Mouse (Mus musculus) erythroid progenitor cell, adult 5-6 weeks (primary cell): ENCODE results near the gene Eef1akmt2. TPM values are rescaled to one million over a fixed set of nuclear protein-coding genes. Genes with fewer than 3 reads are reported as not detected.

Source experiments
- ATAC-seq: replicated peaks from 2 replicates; pipeline ENCODE4 v1.8.0; 2016; ENCODE audit warnings: moderate number of reproducible peaks, mild to moderate bottlenecking, moderate TSS enrichment, inconsistent platforms; ENCODE audit not compliant: poor library complexity, low FRiP score, severe bottlenecking
- total RNA-seq, 2 experiments: library from RNA; stranded (forward) in 1 of 2; stranded (reverse) in 1 of 2; fragments of 150-400 nt in 1 of 2; fragments of 186-747, 209-891 nt in 1 of 2; gene quantifications; 2 replicates each; pipeline versions ENCODE4 v1.2.3 to v1.2.4; 2015 to 2017; ENCODE audit warnings: low replicate concordance in 2 of 2

Eef1akmt2 gene
- total RNA-seq, 2 experiments from 2014 or later: 8.0 to 21.3 TPM

DNA sequence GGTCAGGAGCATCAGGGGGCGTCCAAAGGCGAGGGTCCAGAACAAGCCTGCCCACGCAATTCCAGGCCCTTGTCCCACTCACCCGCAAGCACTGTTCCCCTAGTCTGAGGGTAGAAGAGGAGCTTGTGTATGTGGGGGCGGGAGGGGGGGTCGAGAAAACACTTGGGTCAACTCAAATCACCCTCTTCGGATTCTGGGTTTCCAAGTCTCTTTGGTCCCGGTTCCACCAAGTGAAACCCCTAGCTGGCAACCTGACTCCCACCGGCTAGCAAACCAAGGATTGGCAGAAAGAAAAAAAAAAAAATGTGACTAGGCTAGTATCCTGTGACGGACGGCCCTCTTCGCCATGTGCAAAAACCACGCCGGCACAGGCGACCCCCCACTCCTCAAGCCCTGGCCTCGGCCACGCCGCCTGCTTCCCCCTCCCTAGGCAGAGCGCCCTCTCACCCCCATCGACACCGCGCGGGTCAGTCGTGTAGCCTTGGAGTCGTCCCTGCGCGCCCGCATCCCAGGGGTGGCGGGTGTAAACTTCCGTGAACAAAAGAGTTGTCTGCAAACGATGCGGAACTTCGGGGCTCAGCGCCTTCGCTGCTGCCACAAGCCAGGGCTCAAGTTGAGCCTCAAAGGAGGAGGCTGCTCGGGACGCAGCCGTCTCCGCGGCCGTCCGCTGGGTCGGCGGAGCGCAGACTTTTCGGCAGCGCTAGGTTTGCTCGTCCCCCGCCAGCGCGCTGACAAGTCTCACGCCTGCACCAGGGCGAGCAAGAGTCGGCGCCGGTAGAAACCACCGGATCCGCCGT is 39.7 kb downstream of the Eef1akmt2 start:
- ATAC-seq: peak; percentile 49

DNA sequence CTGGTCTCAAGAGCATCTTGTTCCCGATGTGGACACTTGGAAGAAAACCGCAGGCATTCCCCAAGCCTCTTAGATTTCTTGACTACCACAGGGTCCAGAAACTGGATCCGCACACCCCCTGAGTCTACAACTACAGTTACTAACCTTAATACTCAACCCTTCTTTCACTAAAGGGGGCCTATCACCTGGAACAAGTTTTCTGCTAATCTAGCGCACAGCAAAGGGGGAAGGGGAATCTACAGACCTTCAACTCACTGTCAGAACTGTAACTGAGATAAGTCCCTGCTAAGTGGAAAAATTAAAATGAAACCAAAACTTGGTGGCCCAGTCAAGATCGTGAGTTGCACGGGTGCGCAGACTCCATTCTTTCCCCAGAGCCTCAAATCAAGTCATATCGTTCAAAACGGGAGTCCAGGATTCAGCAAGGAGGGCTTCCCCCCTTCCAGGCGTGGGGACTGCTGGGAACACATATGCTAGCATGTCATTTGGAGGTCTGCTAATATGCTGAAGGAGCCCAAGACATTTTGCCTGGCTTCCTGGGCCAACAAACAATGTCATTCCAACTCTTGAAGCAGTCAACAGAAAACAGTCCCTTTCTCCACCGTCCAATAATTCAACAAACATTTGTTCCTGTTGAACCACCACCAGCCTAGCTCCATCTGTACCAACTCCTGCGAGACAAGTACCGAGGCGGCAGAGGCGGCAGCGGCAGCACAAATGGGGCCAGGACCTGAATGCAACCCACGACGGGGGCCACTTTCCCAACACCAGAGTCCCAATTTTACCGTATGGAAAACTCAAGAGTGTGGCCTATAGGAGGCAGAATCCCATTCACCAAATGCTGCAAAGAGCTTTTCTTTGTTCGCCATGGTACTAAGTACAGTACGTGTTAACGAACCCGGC is 40.5 kb downstream of the Eef1akmt2 start:
- peak; percentile 36 for ATAC-seq

DNA sequence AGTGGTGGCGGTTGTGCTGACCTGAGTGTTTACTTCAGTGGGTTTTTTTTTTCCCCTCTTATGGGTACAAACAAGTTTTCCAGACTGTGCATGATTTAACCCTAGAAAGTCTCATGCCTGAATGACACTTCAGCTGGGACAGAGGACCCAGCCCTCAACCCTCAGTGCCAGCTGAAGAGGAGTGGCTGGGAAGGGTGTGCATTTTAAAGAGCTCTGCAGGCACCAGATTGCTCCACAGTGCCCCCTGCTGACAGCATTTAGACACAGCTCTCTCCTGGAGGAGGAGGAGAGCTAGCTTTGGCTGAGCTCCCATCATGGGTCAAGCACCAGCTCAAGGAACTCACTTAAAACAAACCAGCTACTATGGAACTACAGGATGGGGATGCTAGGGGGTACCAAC is 41.6 kb downstream of the Eef1akmt2 start:
- ATAC-seq: peak; percentile 75

DNA sequence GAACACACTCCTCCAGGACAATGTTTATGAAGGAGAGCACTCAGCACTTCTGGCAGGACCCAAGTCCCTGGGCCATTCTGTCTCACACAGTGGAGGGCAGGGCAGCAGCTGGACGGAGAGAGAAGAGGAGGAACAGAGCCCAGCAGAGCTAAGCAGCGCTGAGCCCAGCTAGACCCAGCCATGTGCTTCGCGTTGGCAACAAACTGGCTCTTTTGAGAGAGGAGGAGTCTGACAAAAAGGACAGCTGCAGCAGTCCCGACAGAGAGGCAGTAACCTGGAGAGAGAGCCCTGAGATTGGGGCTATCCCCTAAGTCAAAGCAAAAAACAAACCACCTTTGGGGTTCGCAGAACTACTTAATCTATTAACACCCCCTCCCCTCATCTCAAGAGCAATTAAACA is 42.1 kb downstream of the Eef1akmt2 start:
- no peak for ATAC-seq

DNA sequence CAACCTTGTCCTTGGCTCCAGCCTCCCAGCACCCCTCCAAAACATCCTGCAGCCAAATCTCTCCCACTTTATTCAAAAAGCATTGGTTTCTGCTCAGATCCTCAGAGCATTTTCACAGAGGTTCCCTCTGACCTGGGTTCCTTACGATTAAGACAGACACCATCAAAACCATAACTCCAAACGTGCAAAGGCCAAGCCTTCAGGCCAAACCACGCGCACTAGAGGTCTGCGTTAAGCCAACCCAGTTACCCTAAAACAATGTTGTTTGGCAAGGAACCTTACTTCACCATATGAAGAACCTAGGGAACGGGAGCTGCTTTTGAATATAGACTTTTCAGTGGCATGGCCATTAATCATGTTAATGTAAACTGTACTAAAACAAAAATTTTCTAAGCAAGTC is 42.8 kb downstream of the Eef1akmt2 start:
- no peak for ATAC-seq

DNA sequence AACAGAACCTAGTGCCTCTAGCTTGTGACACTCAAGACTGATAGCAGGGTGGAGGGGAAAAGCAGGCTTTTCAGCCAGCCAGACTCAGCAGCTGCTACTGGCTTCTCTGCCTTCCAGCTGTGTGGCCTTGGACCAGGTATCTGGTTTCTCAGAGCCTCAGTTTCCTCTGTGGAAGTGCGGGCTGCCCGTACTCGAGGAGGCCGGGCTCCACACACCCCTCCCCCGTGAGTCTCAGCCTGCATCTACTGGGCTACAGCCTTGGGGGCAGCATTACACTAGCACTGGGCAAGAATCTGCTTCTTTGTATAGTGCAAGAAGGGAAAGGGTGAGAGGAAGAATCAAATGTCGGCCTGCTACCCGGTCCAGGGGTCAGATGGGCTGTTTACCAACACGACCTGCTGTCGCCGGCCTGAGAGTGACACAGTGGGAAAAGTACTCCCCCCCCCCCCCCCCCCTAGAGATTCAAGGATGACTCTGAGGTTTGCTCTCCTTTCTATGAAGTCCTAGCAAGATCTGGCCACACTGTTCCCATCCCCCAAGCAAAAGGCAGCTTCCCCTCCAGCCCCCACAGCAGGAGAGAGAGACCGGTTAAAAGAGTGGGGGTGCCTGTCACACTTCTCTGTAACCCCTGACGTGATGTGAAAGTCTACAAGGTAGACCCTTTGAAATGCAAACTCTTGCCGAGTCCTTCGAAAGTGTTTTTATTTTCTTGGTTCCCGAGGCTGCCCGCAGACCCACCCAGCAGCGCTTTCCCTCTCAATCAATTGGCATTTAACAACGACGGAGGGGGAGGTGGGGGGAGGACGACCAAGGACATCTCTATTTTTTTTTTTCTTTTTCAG is 43.4 kb downstream of the Eef1akmt2 start:
- ATAC-seq: no peak

DNA sequence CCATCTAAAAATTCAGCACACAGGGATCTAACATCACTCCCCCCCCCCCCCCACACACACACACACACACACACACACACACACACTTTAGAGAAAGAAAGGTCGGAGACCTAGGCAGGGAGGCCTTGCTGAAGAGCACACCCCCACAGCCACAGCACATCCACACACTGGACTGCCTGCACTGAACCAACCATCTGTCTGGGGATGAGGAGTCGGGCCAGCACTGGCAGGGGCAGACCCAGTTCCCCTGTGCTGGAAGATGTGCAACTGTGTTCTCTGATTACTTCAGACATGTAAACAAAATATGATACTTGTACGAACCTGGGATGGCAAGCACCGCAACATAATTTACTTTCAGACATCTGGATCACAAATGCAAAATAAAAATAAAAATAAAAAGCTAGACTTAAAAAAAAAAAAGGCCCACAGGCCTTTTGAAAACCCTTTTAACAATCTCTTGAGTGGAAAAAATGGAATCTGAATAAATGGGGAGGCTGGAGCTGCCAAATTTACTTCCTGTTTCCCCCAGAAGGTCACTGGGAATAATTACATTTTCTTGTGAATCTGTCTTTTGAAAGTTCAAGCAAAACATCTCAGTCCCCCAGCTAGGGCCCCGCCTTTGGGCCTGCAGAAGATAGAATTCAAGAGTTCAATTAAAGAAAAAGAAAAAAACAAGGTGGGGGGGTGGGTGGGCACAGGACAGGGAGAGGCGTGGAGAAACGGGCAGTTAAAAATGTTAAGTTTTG is 44.2 kb downstream of the Eef1akmt2 start:
- ATAC-seq: no peak

DNA sequence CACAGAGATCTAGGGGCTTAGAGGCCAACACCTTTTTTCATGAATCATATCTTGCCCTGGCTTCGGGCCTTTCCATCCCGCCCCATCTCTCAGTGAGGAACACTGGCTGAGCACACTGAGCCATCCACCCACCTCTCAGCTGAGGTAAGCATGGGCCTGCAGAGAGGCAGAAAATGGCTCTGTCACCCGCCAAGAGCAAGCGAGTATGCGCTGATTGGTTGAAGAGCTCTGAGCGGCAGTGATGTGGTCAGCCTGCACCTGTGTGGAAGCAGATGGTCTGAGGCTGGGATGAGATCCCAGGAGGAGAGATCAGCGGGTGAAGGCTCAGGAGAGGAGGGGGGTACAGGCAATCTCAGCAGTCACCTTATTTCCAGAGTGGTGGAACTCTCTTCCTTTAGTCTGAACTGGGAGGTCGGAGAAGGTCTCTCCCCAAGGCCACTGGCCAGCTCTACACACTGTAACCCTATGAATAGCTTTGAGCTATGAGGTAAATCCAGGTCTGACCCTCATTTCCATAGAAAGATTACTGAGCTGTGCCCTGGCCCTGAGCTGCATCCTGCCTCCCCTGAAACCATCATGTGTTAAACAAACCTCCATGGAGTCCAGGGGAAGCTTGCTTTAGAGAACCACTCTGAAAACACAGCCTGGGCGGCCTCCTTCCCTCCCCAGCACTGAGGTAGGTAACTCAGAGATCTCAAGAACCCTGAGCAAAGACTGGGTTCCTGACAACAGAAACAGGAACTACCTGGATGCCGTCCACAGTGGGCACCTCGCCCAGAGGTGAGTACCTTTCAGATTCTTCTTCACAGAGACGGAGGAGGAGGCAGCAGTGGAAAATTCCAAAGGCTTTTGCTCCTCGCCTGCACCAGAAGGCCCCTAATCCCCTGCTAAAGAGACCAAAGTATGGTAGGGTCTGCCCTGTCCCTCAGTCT is 45.3 kb downstream of the Eef1akmt2 start:
- no peak for ATAC-seq

DNA sequence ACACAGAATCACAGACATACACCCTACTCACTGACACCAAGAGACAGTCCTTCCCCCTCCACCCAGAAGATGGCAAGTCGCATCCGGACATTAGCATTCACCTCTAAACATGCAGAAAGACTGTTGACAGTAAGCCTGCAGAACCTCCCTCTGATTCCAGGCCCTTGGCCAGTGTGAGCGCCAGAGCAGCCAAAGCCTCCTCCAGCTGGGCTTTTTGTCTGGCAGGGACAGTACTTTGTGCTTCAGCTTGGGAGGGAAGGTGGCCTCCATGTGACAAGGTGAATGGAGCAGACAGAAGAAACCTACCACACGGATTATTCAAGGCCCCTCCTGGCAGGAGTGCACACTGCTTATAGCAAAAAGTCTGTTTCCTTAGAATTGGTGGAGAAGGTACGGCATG is 46.2 kb downstream of the Eef1akmt2 start:
- no peak for ATAC-seq

DNA sequence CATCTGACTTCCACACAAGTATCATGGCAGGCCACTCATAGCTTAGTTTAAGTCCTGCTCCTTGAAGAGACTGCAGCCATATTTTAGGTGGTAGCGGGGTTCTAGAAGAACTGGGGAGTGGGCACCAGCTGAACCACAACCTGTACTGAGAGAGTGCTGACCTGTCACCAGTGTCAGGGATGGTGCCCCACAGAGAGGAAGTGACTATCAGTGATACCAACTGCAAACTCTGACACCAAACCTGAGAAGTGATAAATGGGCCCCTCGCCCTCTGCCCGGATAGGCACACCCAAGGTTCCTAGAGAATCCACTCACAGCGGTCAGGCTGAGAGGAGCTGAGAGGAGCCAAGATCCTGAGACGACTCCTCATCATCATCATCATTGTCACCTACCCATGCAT is 47.5 kb downstream of the Eef1akmt2 start:
- ATAC-seq: no peak

DNA sequence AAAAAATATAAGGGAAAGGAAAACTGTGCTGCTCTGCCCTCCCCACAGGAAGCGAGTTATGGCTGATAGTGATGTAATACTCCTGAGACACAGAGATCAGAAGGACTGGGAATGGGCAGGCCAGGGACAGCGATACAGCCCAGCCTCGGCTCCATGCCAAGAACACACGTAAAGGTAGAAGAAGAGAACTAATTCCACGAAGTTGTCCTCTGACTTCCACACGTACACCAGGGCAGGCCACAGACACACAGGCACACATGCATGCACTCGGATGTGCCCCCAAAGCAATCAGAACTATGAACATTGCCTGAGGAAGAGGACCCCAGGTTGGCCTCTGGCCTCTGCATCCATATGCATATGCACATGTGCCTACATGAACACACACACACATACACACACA is 48.0 kb downstream of the Eef1akmt2 start:
- 0 out of 2 replicates have a peak, but pooled peaks have one; percentile 29 for ATAC-seq

DNA sequence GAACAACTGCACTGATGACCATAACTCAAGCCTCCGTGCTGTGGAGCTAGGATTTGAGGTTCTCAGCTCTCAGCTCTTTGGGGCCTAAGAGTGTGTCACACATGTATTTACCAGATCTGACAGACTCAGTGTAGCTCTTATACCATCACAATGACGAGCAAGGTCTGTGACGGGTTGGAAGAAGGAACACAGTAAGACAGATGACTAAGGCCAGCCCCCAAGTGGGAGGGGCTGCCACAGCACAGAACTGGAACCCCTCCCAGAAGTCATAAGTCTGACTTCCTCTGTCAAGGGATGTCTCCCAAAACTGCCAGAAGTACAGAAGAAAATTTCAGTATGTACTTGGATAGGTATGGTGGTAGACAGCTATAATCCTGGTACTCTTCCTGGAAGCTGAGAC is 48.5 kb downstream of the Eef1akmt2 start:
- peak; percentile 71; the same call in 1 of the 2 replicates for ATAC-seq

DNA sequence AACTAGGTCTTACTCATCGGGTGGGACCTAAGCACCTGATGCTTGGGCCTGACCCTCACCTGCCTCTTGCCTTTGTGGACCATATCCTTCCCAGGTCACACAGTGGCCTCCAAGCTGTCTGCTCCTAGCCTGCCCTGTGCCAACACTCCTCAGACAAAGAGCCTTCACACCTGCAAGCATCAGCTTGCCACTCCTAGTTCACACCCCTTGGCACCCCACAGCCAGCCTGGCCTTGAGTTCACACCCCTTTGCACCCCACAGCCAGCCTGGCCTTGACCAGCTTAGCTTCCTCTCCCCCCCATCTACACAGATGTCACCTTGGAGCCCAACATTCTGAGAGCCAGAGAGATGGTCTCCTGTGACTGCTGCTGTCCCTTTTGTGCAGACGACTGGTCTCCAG is 49.1 kb downstream of the Eef1akmt2 start:
- no peak for ATAC-seq

DNA sequence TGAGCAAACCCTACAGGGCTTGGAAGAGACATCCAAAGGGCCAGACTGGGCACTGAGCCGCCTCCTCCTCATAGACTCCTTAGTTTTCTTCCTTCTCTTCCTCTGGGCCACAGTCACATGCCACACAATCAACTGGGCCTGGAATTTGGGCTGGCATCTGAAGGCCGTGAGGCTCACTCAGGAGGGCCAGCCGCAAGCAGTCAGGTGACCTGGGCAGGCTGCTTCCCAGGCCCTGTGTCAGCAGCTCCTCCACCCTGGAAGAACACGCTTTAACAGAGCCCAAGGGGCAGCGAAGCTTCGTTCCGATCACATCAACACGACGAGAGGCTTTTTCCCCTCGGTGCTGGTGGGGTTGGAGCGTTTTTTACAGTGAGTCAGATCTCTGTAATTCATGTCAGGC is 49.8 kb downstream of the Eef1akmt2 start:
- no peak for ATAC-seq

DNA sequence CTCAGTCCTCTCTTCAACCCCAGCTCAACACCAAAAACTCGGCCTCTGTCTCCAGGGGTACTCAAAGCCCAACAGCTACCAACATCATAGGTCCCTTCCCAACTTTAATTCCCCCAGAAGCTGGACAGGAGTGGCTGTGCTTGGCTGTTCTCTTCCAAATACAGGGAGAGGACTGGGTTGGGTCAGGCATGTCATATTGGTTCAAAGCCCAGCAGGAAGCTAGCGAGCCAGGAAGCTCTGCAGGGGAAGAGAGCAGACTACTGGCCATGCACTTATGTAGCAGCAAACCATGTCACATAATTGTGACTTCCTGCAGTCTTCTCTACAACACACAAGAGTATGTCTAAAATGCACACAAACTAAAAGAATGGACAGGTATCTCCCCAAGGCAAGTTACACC is 50.4 kb downstream of the Eef1akmt2 start:
- ATAC-seq: no peak

DNA sequence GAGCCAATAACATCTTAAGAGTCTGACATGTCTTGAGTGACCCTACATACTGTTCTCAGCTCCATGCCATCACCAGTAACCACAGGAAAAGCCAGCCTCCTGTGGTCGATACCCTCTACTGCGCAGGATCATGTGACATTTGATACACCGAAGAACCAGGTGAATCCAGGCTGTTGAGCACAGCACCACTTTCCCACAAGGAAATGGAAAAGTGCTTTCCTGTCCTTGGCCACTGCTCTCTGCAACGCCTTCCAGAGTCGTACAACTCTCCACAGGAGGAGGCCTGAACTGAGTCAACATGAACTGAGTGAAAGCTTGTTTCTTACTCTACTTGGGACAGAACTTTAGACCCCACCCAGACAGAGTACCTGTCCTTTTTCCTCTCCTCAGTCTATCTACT is 51.0 kb downstream of the Eef1akmt2 start:
- ATAC-seq: no peak

DNA sequence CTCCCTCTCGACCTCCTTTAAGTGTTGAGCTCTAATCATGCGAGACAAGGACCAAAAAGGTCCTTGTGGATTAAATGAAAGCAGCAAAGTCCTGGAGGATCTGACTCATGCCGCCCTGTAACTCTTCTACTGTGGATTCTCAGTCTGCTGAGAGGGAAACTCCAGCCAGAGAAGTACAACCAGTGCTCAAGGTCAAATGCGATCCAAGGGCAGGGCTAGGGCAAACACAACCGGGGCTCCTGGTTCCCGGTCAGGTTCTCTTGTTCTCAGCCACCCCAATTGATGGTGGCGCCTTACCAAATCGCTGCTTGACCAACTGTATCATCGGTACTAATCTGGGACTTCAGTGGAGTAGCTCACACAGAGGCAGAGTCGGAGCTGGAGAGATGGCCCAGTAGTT is 51.6 kb downstream of the Eef1akmt2 start:
- no peak for ATAC-seq
